Mouse (Mus musculus): ENCODE measurements around the gene Grk1.

Gene Grk1

GRCm38 (mm10) chr8:13404666-13405131 lies at the start of gene Grk1:
Gene Grk1 (plus strand): TSS chr8:13405081.
- no peak for DNase-seq (ENCODE audit: low spot score in 2 of 2)

- DNase-seq (ENCODE audit: low spot score in 2 of 2) = no peak
Measured at GRCm38 (mm10) chr8:13356221-13356620, 48.7 kb upstream of the Grk1 start.

- no peak for DNase-seq (ENCODE audit: low spot score in 2 of 2)
Measured at GRCm38 (mm10) chr8:13356681-13357080, 48.2 kb upstream of the Grk1 start.

- DNase-seq (ENCODE audit: low spot score in 2 of 2) = no peak
Measured at GRCm38 (mm10) chr8:13360213-13360612, 44.7 kb upstream of the Grk1 start.

GRCm38 (mm10) chr8:13361865-13362264 lies 43.0 kb upstream of the Grk1 start:
- no peak for DNase-seq (ENCODE audit: low spot score in 2 of 2)

GRCm38 (mm10) chr8:13373151-13373662 lies 31.7 kb upstream of the Grk1 start:
- DNase-seq (ENCODE audit: low spot score in 2 of 2) = no peak

GRCm38 (mm10) chr8:13381630-13382029 lies 23.3 kb upstream of the Grk1 start:
- no peak for DNase-seq (ENCODE audit: low spot score in 2 of 2)

GRCm38 (mm10) chr8:13382536-13382935 lies 22.3 kb upstream of the Grk1 start:
- DNase-seq (ENCODE audit: low spot score in 2 of 2) = no peak

- DNase-seq (ENCODE audit: low spot score in 2 of 2) = no peak
Measured at GRCm38 (mm10) chr8:13382999-13383398, 21.9 kb upstream of the Grk1 start.

GRCm38 (mm10) chr8:13386366-13386765 lies 18.5 kb upstream of the Grk1 start:
- no peak for DNase-seq (ENCODE audit: low spot score in 2 of 2)

GRCm38 (mm10) chr8:13387728-13388127 lies 17.2 kb upstream of the Grk1 start:
- DNase-seq (ENCODE audit: low spot score in 2 of 2) = no peak

GRCm38 (mm10) chr8:13388744-13389143 lies 16.1 kb upstream of the Grk1 start:
- DNase-seq (ENCODE audit: low spot score in 2 of 2) = no peak

GRCm38 (mm10) chr8:13393869-13394268 lies 11.0 kb upstream of the Grk1 start:
- no peak for DNase-seq (ENCODE audit: low spot score in 2 of 2)

GRCm38 (mm10) chr8:13396725-13397124 lies 8.2 kb upstream of the Grk1 start, which contains the start of gene Atp4b:
Gene Atp4b (minus strand): TSS chr8:13396825.
- no peak for DNase-seq (ENCODE audit: low spot score in 2 of 2)

- no peak for DNase-seq (ENCODE audit: low spot score in 2 of 2)
Measured at GRCm38 (mm10) chr8:13403517-13403916, 1.4 kb upstream of the Grk1 start.

- DNase-seq (ENCODE audit: low spot score in 2 of 2) = no peak
Measured at GRCm38 (mm10) chr8:13406011-13406410, 1.1 kb downstream of the Grk1 start.

- DNase-seq (ENCODE audit: low spot score in 2 of 2) = peak in 1 of 2 experiments; percentile 81
Measured at GRCm38 (mm10) chr8:13411597-13411996, 6.7 kb downstream of the Grk1 start.

- DNase-seq (ENCODE audit: low spot score in 2 of 2) = peak in 1 of 2 experiments; percentile 34
Measured at GRCm38 (mm10) chr8:13412891-13413558, 8.1 kb downstream of the Grk1 start.

- DNase-seq (ENCODE audit: low spot score in 2 of 2) = no peak
Measured at GRCm38 (mm10) chr8:13413823-13414390, 9.0 kb downstream of the Grk1 start.

GRCm38 (mm10) chr8:13415879-13416278 lies 11.0 kb downstream of the Grk1 start:
- DNase-seq (ENCODE audit: low spot score in 2 of 2) = peak in 1 of 2 experiments; percentile 31

GRCm38 (mm10) chr8:13419111-13419639 lies 14.3 kb downstream of the Grk1 start:
- DNase-seq (ENCODE audit: low spot score in 2 of 2) = no peak

- peak in 1 of 2 experiments; percentile 23 for DNase-seq (ENCODE audit: low spot score in 2 of 2)
Measured at GRCm38 (mm10) chr8:13420970-13421369, 16.1 kb downstream of the Grk1 start.

- no peak for DNase-seq (ENCODE audit: low spot score in 2 of 2)
Measured at GRCm38 (mm10) chr8:13427351-13427750, 22.5 kb downstream of the Grk1 start.
